Mouse (Mus musculus) CH12.LX (cell line): ENCODE data around the gene Edaradd.

Source experiments
- CTCF ChIP-seq, 2 experiments: IDR thresholded peaks in 1 of 2; conservative IDR thresholded peaks in 1 of 2; 2 replicates each; pipeline ENCODE4 v1.5.1; 2011 to 2012; ENCODE audit warnings: low read depth in 2 of 2, low read length in 2 of 2, improper control_type of control experiment in 1 of 2, inconsistent platforms in 1 of 2, mild to moderate bottlenecking in 1 of 2, moderate library complexity in 1 of 2
- E2F4 ChIP-seq: IDR thresholded peaks from 2 replicates; pipeline ENCODE4 v1.6.1; 2011; ENCODE audit warnings: low read depth, low read length, improper control_type of control experiment; ENCODE audit not compliant: insufficient replicate concordance
- EP300 ChIP-seq: IDR thresholded peaks from 2 replicates; pipeline ENCODE4 v1.6.1; 2011; ENCODE audit warnings: low read length, improper control_type of control experiment
- KAT2A ChIP-seq: IDR thresholded peaks from 2 replicates; pipeline ENCODE4 v1.6.1; 2012; ENCODE audit warnings: low read length, improper control_type of control experiment, inconsistent platforms; ENCODE audit not compliant: insufficient replicate concordance
- MAZ ChIP-seq: IDR thresholded peaks from 2 replicates; pipeline ENCODE4 v1.6.1; 2012; ENCODE audit warnings: low read depth, mild to moderate bottlenecking, inconsistent platforms, low read length, improper control_type of control experiment, moderate library complexity
- MEF2A ChIP-seq: IDR thresholded peaks from 2 replicates; pipeline ENCODE4 v1.6.1; 2014; ENCODE audit warnings: low read depth, mild to moderate bottlenecking, inconsistent platforms, low read length, improper control_type of control experiment, borderline replicate concordance
- NELFE ChIP-seq: IDR thresholded peaks from 2 replicates; pipeline ENCODE4 v1.6.1; 2011; ENCODE audit warnings: low read depth, low read length, improper control_type of control experiment
- POLR2A ChIP-seq: IDR thresholded peaks from 2 replicates; pipeline ENCODE4 v1.6.1; 2011; ENCODE audit warnings: low read depth, mild to moderate bottlenecking, improper control_type of control experiment, low read length
- USF1 ChIP-seq: IDR thresholded peaks from 2 replicates; pipeline ENCODE4 v1.6.1; 2014; ENCODE audit warnings: low read depth, mild to moderate bottlenecking, inconsistent platforms, low read length, improper control_type of control experiment
- ZC3H11A ChIP-seq: IDR thresholded peaks from 2 replicates; pipeline ENCODE4 v1.6.1; 2012; ENCODE audit warnings: low read depth, mild to moderate bottlenecking, inconsistent platforms, low read length, improper control_type of control experiment

DNA sequence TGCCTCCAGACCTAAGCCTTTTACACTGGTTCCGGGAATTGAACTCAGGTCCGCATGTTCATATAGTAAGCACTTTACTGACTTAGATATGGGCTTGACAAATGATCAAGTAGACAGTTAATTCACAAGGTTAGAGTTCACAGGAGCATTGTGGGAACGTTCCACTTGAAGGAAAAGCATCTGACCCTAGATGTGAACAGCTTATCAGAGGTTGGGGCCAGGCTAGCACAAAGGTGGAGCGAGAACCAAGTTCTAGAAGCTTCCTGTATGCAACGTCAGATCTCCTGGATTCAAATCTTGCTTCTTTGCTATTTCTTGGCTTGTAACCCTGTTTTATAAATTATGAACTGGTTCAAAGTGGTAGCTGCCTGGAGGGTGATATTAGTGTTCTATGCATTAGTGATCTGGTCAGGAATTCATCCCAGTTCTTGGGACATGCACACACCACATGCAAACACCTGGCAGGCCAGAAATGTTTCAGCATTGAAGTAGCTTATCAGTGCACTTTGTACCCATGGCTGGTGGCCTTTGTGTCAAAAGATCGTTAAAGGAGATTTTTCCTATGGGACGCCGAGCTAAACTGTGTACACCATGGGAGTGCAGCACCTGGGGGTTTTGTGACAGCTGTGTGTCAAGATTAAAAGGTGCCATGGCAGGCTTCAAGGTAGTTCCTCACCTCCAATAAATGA is 23.8 kb upstream of the Edaradd start:
- no peak for TF ChIP-seq MEF2A
- no peak for TF ChIP-seq USF1
- TF ChIP-seq CTCF (conservative IDR thresholded peaks at IDR 0.05 in 1 of 2, IDR thresholded peaks at IDR 0.05 in 1 of 2; ENCODE audit: low read depth in 2 of 2, low read length in 2 of 2), result no peak
- no peak for TF ChIP-seq E2F4
- no peak for TF ChIP-seq ZC3H11A
- TF ChIP-seq POLR2A, result no peak
- TF ChIP-seq KAT2A, result no peak
- TF ChIP-seq NELFE, result no peak
- no peak for TF ChIP-seq MAZ
- TF ChIP-seq EP300, result no peak
